In genomic region chr5:50145458-50146083, GRCm38 (mm10) we compare ENCODE assay signal across 20 mouse cellular contexts.
A peak's percentile ranks its signal among the peaks of the same experiment; 100 is the strongest.
DNase-seq lines count a peak whose midpoint lies in the region; ATAC-seq and TF ChIP-seq lines count a peak whose summit lies in the region.
"Had no signal": no experiment of that assay in that cellular context is flagged by ENCODE, and none has a peak within 500 bp of the region (broad histone marks: within the 10 kb centered on the region; RNA-seq: fewer than 3 reads in every experiment).

No protein-coding gene starts in this region.

- intact Hi-C loops in gastrocnemius, postnatal 14 days (cut with DNase I; ENCODE audit: low total_unique reads): no loop called here

- no peak overlapping the region for H3K27ac ChIP-seq in lung, embryonic 16.5 days (ENCODE audit: low read length)
- H3K27ac ChIP-seq in liver, embryonic 13.5 days: no peak overlapping the region; the same call in 1 of the 2 replicates
- H3K27ac ChIP-seq in liver, postnatal 0 days (ENCODE audit: low read depth): no peak overlapping the region
- H3K27ac ChIP-seq: hindbrain, embryonic 10.5 days; hindbrain, embryonic 14.5 days had no signal

- no peak for DNase-seq in lung, postnatal 25 days (ENCODE audit: low spot score)
- no peak for DNase-seq in liver, embryonic 13.5 days
- no peak for DNase-seq in liver, postnatal 0 days
- DNase-seq in adrenal gland, adult 18-20 months (ENCODE audit: low spot score in 2 of 2): no peak
- DNase-seq in gastrocnemius, postnatal 14 days: no peak
- DNase-seq: adrenal gland, postnatal 14 days; B cell, adult 2 months; cerebellum, adult 11-12 months; cerebellum, adult 9-10 months; cerebellum, postnatal 25 days; gastrocnemius, postnatal 10 days had no signal

- no peaks in the 10 kb centered on the region for H3K27me3 ChIP-seq in lung, embryonic 16.5 days (ENCODE audit: control insufficient read depth, insufficient read depth, low read depth, low read length)
- H3K27me3 ChIP-seq in liver, embryonic 13.5 days: no peaks in the 10 kb centered on the region
- no peaks in the 10 kb centered on the region for H3K27me3 ChIP-seq in liver, postnatal 0 days (ENCODE audit: insufficient read depth, low read length)
- H3K27me3 ChIP-seq: heart, embryonic 12.5 days had no signal

- H3K4me2 ChIP-seq in lung, embryonic 16.5 days (ENCODE audit: low read depth, low read length): no peak overlapping the region
- H3K4me2 ChIP-seq in liver, embryonic 13.5 days: no peak overlapping the region
- no peak overlapping the region for H3K4me2 ChIP-seq in liver, postnatal 0 days (ENCODE audit: low read depth, low read length)
- H3K4me2 ChIP-seq: heart, embryonic 12.5 days; hindbrain, embryonic 14.5 days had no signal

- peak; percentile 28; the same call in 1 of the 2 replicates for ATAC-seq in lung, embryonic 16.5 days (ENCODE audit: low read depth)
- ATAC-seq in erythroid progenitor cell, adult 5-6 weeks (replicated peaks; ENCODE audit: low FRiP score, poor library complexity, severe bottlenecking): peak; percentile 25; the same call in 1 of the 2 replicates
- peak; percentile 92 for ATAC-seq in liver, embryonic 13.5 days (ENCODE audit: low read depth)
- 0 out of 2 replicates have a peak, but pooled peaks have one; percentile 48 for ATAC-seq in liver, postnatal 0 days
- ATAC-seq: CD4-positive, CD25-positive, alpha-beta regulatory T cell, adult 4 months; forebrain, embryonic 16.5 days had no signal

- no peaks in the 10 kb centered on the region for H3K9me3 ChIP-seq in lung, embryonic 16.5 days (ENCODE audit: control insufficient read depth, low read length)
- no peaks in the 10 kb centered on the region for H3K9me3 ChIP-seq in liver, embryonic 13.5 days (replicated peaks)
- H3K9me3 ChIP-seq in liver, postnatal 0 days (ENCODE audit: low read length): no peaks in the 10 kb centered on the region
- H3K9me3 ChIP-seq: G1E; heart, embryonic 12.5 days; hindbrain, embryonic 10.5 days had no signal

- H3K36me3 ChIP-seq in lung, embryonic 16.5 days (ENCODE audit: control insufficient read depth, insufficient read depth, low read length): no peaks in the 10 kb centered on the region
- H3K36me3 ChIP-seq in liver, embryonic 13.5 days: no peaks in the 10 kb centered on the region
- H3K36me3 ChIP-seq in liver, postnatal 0 days (replicated peaks; ENCODE audit: insufficient read depth, low read length): no peaks in the 10 kb centered on the region
- H3K36me3 ChIP-seq: G1E; heart, embryonic 12.5 days; hindbrain, embryonic 10.5 days had no signal

- no peak for TF ChIP-seq CTCF in liver, postnatal 0 days (IDR thresholded peaks at IDR 0.05; ENCODE audit: low read depth)

- H3K9ac ChIP-seq in lung, embryonic 16.5 days (ENCODE audit: low read length): no peak overlapping the region
- H3K9ac ChIP-seq in liver, embryonic 13.5 days: no peak overlapping the region
- H3K9ac ChIP-seq in liver, postnatal 0 days (replicated peaks): no peak overlapping the region
- H3K9ac ChIP-seq: heart, embryonic 12.5 days; hindbrain, embryonic 14.5 days had no signal

- 46% methylated on average over 2 of the region's 2 CpGs for WGBS in lung, embryonic 16.5 days
- WGBS in liver, embryonic 13.5 days (ENCODE audit: insufficient replicate concordance): 57% methylated on average over 2 of the region's 2 CpGs
- 61% methylated on average over 2 of the region's 2 CpGs for WGBS in liver, postnatal 0 days (ENCODE audit: insufficient replicate concordance)

- H3K4me1 ChIP-seq in lung, embryonic 16.5 days (replicated peaks; ENCODE audit: control insufficient read depth, insufficient read depth, low read length): peaks cover 5% of the 10 kb centered on the region
- peaks cover 9% of the 10 kb centered on the region; the same call in 1 of the 2 replicates for H3K4me1 ChIP-seq in liver, embryonic 13.5 days (replicated peaks)
- no peaks in the 10 kb centered on the region for H3K4me1 ChIP-seq in liver, postnatal 0 days (ENCODE audit: insufficient read depth)
- H3K4me1 ChIP-seq: heart, embryonic 12.5 days; hindbrain, embryonic 10.5 days had no signal

- no peak overlapping the region for H3K4me3 ChIP-seq in lung, embryonic 16.5 days (ENCODE audit: low read length)
- H3K4me3 ChIP-seq in liver, embryonic 13.5 days (replicated peaks): no peak overlapping the region
- H3K4me3 ChIP-seq in liver, postnatal 0 days (ENCODE audit: low read depth, low read length): no peak overlapping the region
- H3K4me3 ChIP-seq: erythroblast, embryonic 14.5 days; heart, embryonic 12.5 days; hindbrain, embryonic 10.5 days had no signal

- no peak for TF ChIP-seq EP300 in liver, postnatal 0 days (IDR thresholded peaks at IDR 0.05; ENCODE audit: low read depth)

Comparison
In these comparisons a context has a peak if more than half of its experiments do, and no peak if none do; other contexts are left out.
1. ATAC-seq: peak in every context shown above with its lines; median percentile 92 in liver, embryonic 13.5 days; 48 in liver, postnatal 0 days; 28 in lung, embryonic 16.5 days; 25 in erythroid progenitor cell, adult 5-6 weeks.